Mouse (Mus musculus) neural tube, embryonic 13.5 days (tissue): ENCODE results near the gene Pdia2. TPM values are rescaled to one million over a fixed set of nuclear protein-coding genes. Genes with fewer than 3 reads are reported as not detected.

Source experiments
- polyA plus RNA-seq: library from polyadenylated mRNA; unstranded; fragments of >200 nt; fragmentation: Nextera tagmentation; extraction: Ambion mirVana; gene quantifications from 2 replicates; pipeline ENCODE4 v1.2.1, GENCODE M21; 2015

The Pdia2 gene
- polyA plus RNA-seq, 1 experiment from 2014 or later: not detected

Other genes with a start within 250 kb of the Pdia2 start
- 0.22 and 0.34 TPM in 2 replicates for gene A930017K11Rik, start 246.5 kb downstream of the Pdia2 start, polyA plus RNA-seq
- 16.7 and 20.5 TPM in 2 replicates for gene Capn15, start 213.3 kb downstream of the Pdia2 start, polyA plus RNA-seq
- gene Rab11fip3, start 129.5 kb downstream of the Pdia2 start, polyA plus RNA-seq: 25.9 and 28.3 TPM in 2 replicates
- 32.7 and 35.1 TPM in 2 replicates for gene Decr2, start 108.8 kb downstream of the Pdia2 start, polyA plus RNA-seq
- gene Nme4, start 103.5 kb downstream of the Pdia2 start, polyA plus RNA-seq: 29.6 and 32.2 TPM in 2 replicates
- 3.3 TPM in 2 replicates for gene Tmem8, start 85.8 kb downstream of the Pdia2 start, polyA plus RNA-seq
- gene Mrpl28, start 75.6 kb downstream of the Pdia2 start, polyA plus RNA-seq: 171 and 174 TPM in 2 replicates
- gene Axin1, start 60.4 kb downstream of the Pdia2 start, polyA plus RNA-seq: 7.1 and 11.6 TPM in 2 replicates
- 11.5 and 15.9 TPM in 2 replicates for gene Rgs11, start 3.9 kb upstream of the Pdia2 start, polyA plus RNA-seq
- 102 and 117 TPM in 2 replicates for gene Arhgdig, start 8.7 kb upstream of the Pdia2 start, polyA plus RNA-seq
- 33.7 and 35.3 TPM in 2 replicates for gene Fam234a, start 45.2 kb upstream of the Pdia2 start, polyA plus RNA-seq
- gene Luc7l, start 53.8 kb upstream of the Pdia2 start, polyA plus RNA-seq: 113 and 116 TPM in 2 replicates
- 0.47 and 0.49 TPM in 2 replicates for gene Neurl1b, start 215.7 kb upstream of the Pdia2 start, polyA plus RNA-seq